Mouse (Mus musculus): Measurements from ENCODE around the gene Lypd8. TPM values are rescaled to one million over a fixed set of nuclear protein-coding genes. Genes with fewer than 3 reads are reported as not detected.
"Not testable (repeated sequence)": the region's sequence is repeated elsewhere in the genome, so short reads cannot be mapped to it uniquely, and the experiment has no call there.

Lypd8 gene
- polyA plus RNA-seq, 1 experiment from 2014 or later: not detected

GRCm38 (mm10) chr11:58352681-58353548 lies 25.9 kb upstream of the Lypd8 start:
- no peaks in the 10 kb centered on the region for H3K9me3 ChIP-seq (ENCODE audit: control insufficient read depth, low read length)
- 71% methylated on average over 7 of the region's 7 CpGs for WGBS
- H3K27me3 ChIP-seq (ENCODE audit: control insufficient read depth, insufficient read depth, low read length): no peaks in the 10 kb centered on the region
- H3K36me3 ChIP-seq (replicated peaks; ENCODE audit: control insufficient read depth, insufficient read depth): peaks cover 6% of the 10 kb centered on the region
- no peak overlapping the region for H3K4me2 ChIP-seq (replicated peaks)
- no peak overlapping the region for H3K4me3 ChIP-seq (replicated peaks; ENCODE audit: low read length)
- no peak for ATAC-seq (ENCODE audit: low FRiP score)
- no peak for DNase-seq (ENCODE audit: low spot score)
- no peaks in the 10 kb centered on the region for H3K4me1 ChIP-seq (replicated peaks; ENCODE audit: control insufficient read depth, insufficient read depth, low read length)
- H3K9ac ChIP-seq: no peak overlapping the region
- no peak overlapping the region for H3K27ac ChIP-seq

- Histone ChIP-seq H3K27me3 (ENCODE audit: control insufficient read depth, insufficient read depth, low read length) (no peaks in the 10 kb centered on the region), H3K4me3 (replicated peaks; ENCODE audit: low read length) (no peak overlapping the region), H3K27ac (no peak overlapping the region), H3K9ac (no peak overlapping the region), H3K36me3 (replicated peaks; ENCODE audit: control insufficient read depth, insufficient read depth) (no peaks in the 10 kb centered on the region), H3K4me2 (replicated peaks) (no peak overlapping the region), H3K4me1 (replicated peaks; ENCODE audit: control insufficient read depth, insufficient read depth, low read length) (no peaks in the 10 kb centered on the region), H3K9me3 (ENCODE audit: control insufficient read depth, low read length) (no peaks in the 10 kb centered on the region)
- DNase-seq (ENCODE audit: low spot score): no peak
- no peak for ATAC-seq (ENCODE audit: low FRiP score)
- WGBS: 82% methylated on average over 3 of the region's 3 CpGs
Measured at GRCm38 (mm10) chr11:58353709-58354108, 25.1 kb upstream of the Lypd8 start.

- H3K4me3 ChIP-seq (replicated peaks; ENCODE audit: low read length): no peak overlapping the region
- H3K36me3 ChIP-seq (replicated peaks; ENCODE audit: control insufficient read depth, insufficient read depth): no peaks in the 10 kb centered on the region
- H3K4me1 ChIP-seq (replicated peaks; ENCODE audit: control insufficient read depth, insufficient read depth, low read length): no peaks in the 10 kb centered on the region
- ATAC-seq (ENCODE audit: low FRiP score) (no peak), DNase-seq (ENCODE audit: low spot score) (no peak)
- no peak overlapping the region for H3K4me2 ChIP-seq (replicated peaks)
- no peaks in the 10 kb centered on the region for H3K9me3 ChIP-seq (ENCODE audit: control insufficient read depth, low read length)
- 82% methylated on average over 10 of the region's 10 CpGs for WGBS
- no peak overlapping the region for H3K9ac ChIP-seq
- no peaks in the 10 kb centered on the region for H3K27me3 ChIP-seq (ENCODE audit: control insufficient read depth, insufficient read depth, low read length)
- no peak overlapping the region for H3K27ac ChIP-seq
Measured at GRCm38 (mm10) chr11:58354476-58354875, 24.4 kb upstream of the Lypd8 start.

GRCm38 (mm10) chr11:58354927-58355326 lies 23.9 kb upstream of the Lypd8 start:
- Histone ChIP-seq H3K9ac (no peak overlapping the region), H3K27ac (no peak overlapping the region), H3K4me1 (replicated peaks; ENCODE audit: control insufficient read depth, insufficient read depth, low read length) (no peaks in the 10 kb centered on the region), H3K4me2 (replicated peaks) (no peak overlapping the region), H3K27me3 (ENCODE audit: control insufficient read depth, insufficient read depth, low read length) (no peaks in the 10 kb centered on the region), H3K4me3 (replicated peaks; ENCODE audit: low read length) (no peak overlapping the region), H3K9me3 (ENCODE audit: control insufficient read depth, low read length) (no peaks in the 10 kb centered on the region), H3K36me3 (replicated peaks; ENCODE audit: control insufficient read depth, insufficient read depth) (no peaks in the 10 kb centered on the region)
- no peak for DNase-seq (ENCODE audit: low spot score)
- ATAC-seq (ENCODE audit: low FRiP score): no peak
- WGBS: 83% methylated on average over 3 of the region's 3 CpGs

- H3K4me3 ChIP-seq (replicated peaks; ENCODE audit: low read length): no peak overlapping the region
- H3K4me1 ChIP-seq (replicated peaks; ENCODE audit: control insufficient read depth, insufficient read depth, low read length): no peaks in the 10 kb centered on the region
- H3K9me3 ChIP-seq (ENCODE audit: control insufficient read depth, low read length): no peaks in the 10 kb centered on the region
- DNase-seq (ENCODE audit: low spot score): no peak
- H3K36me3 ChIP-seq (replicated peaks; ENCODE audit: control insufficient read depth, insufficient read depth): no peaks in the 10 kb centered on the region
- WGBS: 96% methylated on average over 3 of the region's 3 CpGs
- ATAC-seq (ENCODE audit: low FRiP score): no peak
- H3K4me2 ChIP-seq (replicated peaks): no peak overlapping the region
- H3K27ac ChIP-seq: no peak overlapping the region
- no peaks in the 10 kb centered on the region for H3K27me3 ChIP-seq (ENCODE audit: control insufficient read depth, insufficient read depth, low read length)
- no peak overlapping the region for H3K9ac ChIP-seq
Measured at GRCm38 (mm10) chr11:58357042-58357441, 21.8 kb upstream of the Lypd8 start.

- H3K27ac ChIP-seq: no peak overlapping the region
- no peaks in the 10 kb centered on the region for H3K9me3 ChIP-seq (ENCODE audit: control insufficient read depth, low read length)
- H3K4me2 ChIP-seq (replicated peaks): no peak overlapping the region
- no peak overlapping the region for H3K4me3 ChIP-seq (replicated peaks; ENCODE audit: low read length)
- no peaks in the 10 kb centered on the region for H3K4me1 ChIP-seq (replicated peaks; ENCODE audit: control insufficient read depth, insufficient read depth, low read length)
- no peak overlapping the region for H3K9ac ChIP-seq
- DNase-seq (ENCODE audit: low spot score) (no peak), ATAC-seq (ENCODE audit: low FRiP score) (no peak)
- WGBS: 85% methylated on average over 6 of the region's 6 CpGs
- no peaks in the 10 kb centered on the region for H3K36me3 ChIP-seq (replicated peaks; ENCODE audit: control insufficient read depth, insufficient read depth)
- H3K27me3 ChIP-seq (ENCODE audit: control insufficient read depth, insufficient read depth, low read length): no peaks in the 10 kb centered on the region
Measured at GRCm38 (mm10) chr11:58357844-58358534, 20.9 kb upstream of the Lypd8 start.

- not testable (repeated sequence) for DNase-seq (ENCODE audit: low spot score); ATAC-seq (ENCODE audit: low FRiP score); H3K27ac ChIP-seq; H3K9ac ChIP-seq; H3K9me3 ChIP-seq (ENCODE audit: control insufficient read depth, low read length); H3K27me3 ChIP-seq (ENCODE audit: control insufficient read depth, insufficient read depth, low read length); H3K36me3 ChIP-seq (replicated peaks; ENCODE audit: control insufficient read depth, insufficient read depth); H3K4me2 ChIP-seq (replicated peaks); H3K4me3 ChIP-seq (replicated peaks; ENCODE audit: low read length); H3K4me1 ChIP-seq (replicated peaks; ENCODE audit: control insufficient read depth, insufficient read depth, low read length)
- WGBS: no CpG with 5 or more reads among the region's 6 CpGs
Measured at GRCm38 (mm10) chr11:58362562-58362961, 16.3 kb upstream of the Lypd8 start.

GRCm38 (mm10) chr11:58364454-58364853 lies 14.4 kb upstream of the Lypd8 start:
- ATAC-seq (ENCODE audit: low FRiP score) (no peak), DNase-seq (ENCODE audit: low spot score) (no peak)
- H3K4me1 ChIP-seq (replicated peaks; ENCODE audit: control insufficient read depth, insufficient read depth, low read length): no peaks in the 10 kb centered on the region
- H3K9me3 ChIP-seq (ENCODE audit: control insufficient read depth, low read length): no peaks in the 10 kb centered on the region
- H3K4me3 ChIP-seq (replicated peaks; ENCODE audit: low read length): no peak overlapping the region
- no peak overlapping the region for H3K9ac ChIP-seq
- H3K27ac ChIP-seq: no peak overlapping the region
- H3K27me3 ChIP-seq (ENCODE audit: control insufficient read depth, insufficient read depth, low read length): no peaks in the 10 kb centered on the region
- no peaks in the 10 kb centered on the region for H3K36me3 ChIP-seq (replicated peaks; ENCODE audit: control insufficient read depth, insufficient read depth)
- no peak overlapping the region for H3K4me2 ChIP-seq (replicated peaks)
- 68% methylated on average over 3 of the region's 3 CpGs for WGBS

GRCm38 (mm10) chr11:58366191-58366590 lies 12.7 kb upstream of the Lypd8 start:
- not testable (repeated sequence) for H3K27me3 ChIP-seq (ENCODE audit: control insufficient read depth, insufficient read depth, low read length); H3K4me1 ChIP-seq (replicated peaks; ENCODE audit: control insufficient read depth, insufficient read depth, low read length); H3K27ac ChIP-seq; H3K36me3 ChIP-seq (replicated peaks; ENCODE audit: control insufficient read depth, insufficient read depth); H3K4me3 ChIP-seq (replicated peaks; ENCODE audit: low read length); H3K9me3 ChIP-seq (ENCODE audit: control insufficient read depth, low read length); ATAC-seq (ENCODE audit: low FRiP score); H3K4me2 ChIP-seq (replicated peaks); DNase-seq (ENCODE audit: low spot score); H3K9ac ChIP-seq
- no CpG with 5 or more reads among the region's 6 CpGs for WGBS
